Mouse (Mus musculus) ES-E14 (cell line): Measurements from ENCODE around the gene Gm44965. TPM values are rescaled to one million over a fixed set of nuclear protein-coding genes. Genes with fewer than 3 reads are reported as not detected.

Experiments used
- DNase-seq: peaks from one replicate; pipeline ENCODE4 v3.0.0-alpha.2; 2013; ENCODE audit warnings: low read depth, low spot score
- H3K27ac ChIP-seq: 2 replicates; pipeline ENCODE4 v1.5.1; 2012; ENCODE audit warnings: low read depth, mild to moderate bottlenecking, low read length, moderate library complexity, mixed read lengths; ENCODE audit not compliant: poor library complexity, insufficient read depth, severe bottlenecking
- H3K36me3 ChIP-seq: 2 replicates; pipeline ENCODE4 v1.6.1; 2012; ENCODE audit warnings: mild to moderate bottlenecking, low read length, moderate library complexity, mixed read lengths; ENCODE audit not compliant: control insufficient read depth, poor library complexity, insufficient read depth, severe bottlenecking
- H3K4me1 ChIP-seq, 2 experiments: fragments of 150-350 bp in 1 of 2; sonication (generic) in 1 of 2; 2 replicates each; pipeline ENCODE4 v1.6.1; 2012; ENCODE audit warnings: low read length in 2 of 2, mild to moderate bottlenecking in 1 of 2, mixed read lengths in 1 of 2; ENCODE audit not compliant: control insufficient read depth in 2 of 2, insufficient read depth in 2 of 2, poor library complexity in 1 of 2
- H3K4me3 ChIP-seq, 2 experiments: fragments of 150-350 bp in 1 of 2; sonication (generic) in 1 of 2; 2 replicates each; pipeline ENCODE4 v1.5.1; 2012; ENCODE audit warnings: low read length in 2 of 2, low read depth in 1 of 2, mild to moderate bottlenecking in 1 of 2, mixed read lengths in 1 of 2; ENCODE audit not compliant: insufficient read depth in 1 of 2, poor library complexity in 1 of 2, severe bottlenecking in 1 of 2
- H3K9ac ChIP-seq: 2 replicates; pipeline ENCODE4 v1.6.1; 2012; ENCODE audit warnings: low read depth, mild to moderate bottlenecking, low read length, mixed read lengths; ENCODE audit not compliant: poor library complexity, insufficient read depth, severe bottlenecking
- H3K9me3 ChIP-seq: fragments of 150-350 bp; sonication (generic); 2 replicates; pipeline ENCODE4 v1.6.1; 2012; ENCODE audit warnings: low read depth, mild to moderate bottlenecking, low read length; ENCODE audit not compliant: control insufficient read depth, insufficient read depth
- CHD2 ChIP-seq: IDR thresholded peaks from 2 replicates; pipeline ENCODE4 v1.6.1; 2014; ENCODE audit warnings: mild to moderate bottlenecking, low read depth, low read length, inconsistent platforms
- HCFC1 ChIP-seq: IDR thresholded peaks from 2 replicates; pipeline ENCODE4 v1.6.1; 2012; ENCODE audit warnings: low read length, inconsistent platforms, borderline replicate concordance; ENCODE audit not compliant: insufficient read depth
- MAFK ChIP-seq: IDR thresholded peaks from 2 replicates; pipeline ENCODE4 v1.6.1; 2014; ENCODE audit warnings: mild to moderate bottlenecking, low read depth, low read length, inconsistent platforms; ENCODE audit not compliant: insufficient read depth
- ZC3H11A ChIP-seq: IDR thresholded peaks from 2 replicates; pipeline ENCODE4 v1.6.1; 2012; ENCODE audit warnings: low read depth, mild to moderate bottlenecking, inconsistent platforms, low read length, borderline replicate concordance
- ZNF384 ChIP-seq: IDR thresholded peaks from 2 replicates; pipeline ENCODE4 v1.6.1; 2012; ENCODE audit warnings: low read depth, low read length, inconsistent platforms
- in situ Hi-C, 2 experiments: fragments of 600-800 bp; cut with MboI; formaldehyde crosslinking; loops; one replicate each; pipeline ENCODE4 v1.15.1; 2025; ENCODE audit warnings: low sequenced_read_pairs in 2 of 2, inconsistent platforms in 1 of 2; ENCODE audit not compliant: unreplicated experiment in 2 of 2
- total RNA-seq: library from RNA; depleted of rRNA; stranded (reverse); fragments of 300-350 nt; gene quantifications from 2 replicates; pipeline ENCODE4 v1.2.3, GENCODE M21; 2012

Gm44965 gene
- total RNA-seq, 1 experiment, result not detected

DNA sequence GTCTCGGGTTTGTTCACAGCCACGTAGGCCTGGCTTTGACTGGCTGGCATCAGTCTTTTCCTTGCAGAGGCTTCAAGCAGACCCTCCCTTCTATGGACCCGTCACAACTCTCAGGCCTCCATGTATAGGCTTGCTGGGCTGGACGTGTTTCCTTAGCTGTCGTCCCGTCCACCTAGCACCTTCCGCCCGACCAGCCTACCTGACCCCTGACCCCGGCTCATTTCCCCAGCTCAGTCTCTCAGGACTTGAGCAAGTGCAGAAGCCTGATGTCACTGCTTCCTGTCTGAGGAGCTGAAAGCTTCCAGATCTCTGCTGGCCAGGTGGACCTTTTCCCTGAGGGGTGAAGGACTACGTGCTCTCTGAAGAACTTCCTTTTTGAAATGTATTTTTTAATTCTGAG lies 20.5 kb upstream of the Gm44965 start:
- TF ChIP-seq ZNF384 (no peak), CHD2 (no peak), ZC3H11A (no peak), HCFC1 (no peak), MAFK (no peak)
- Histone ChIP-seq H3K27ac (no peak overlapping the region), H3K4me1 (no peaks in the 10 kb centered on the region), H3K9me3 (no peaks in the 10 kb centered on the region), H3K9ac (no peak overlapping the region), H3K36me3 (no peaks in the 10 kb centered on the region), H3K4me3 (no peak overlapping the region)
- no peak for DNase-seq
- in situ Hi-C loops, result no loop called here

DNA sequence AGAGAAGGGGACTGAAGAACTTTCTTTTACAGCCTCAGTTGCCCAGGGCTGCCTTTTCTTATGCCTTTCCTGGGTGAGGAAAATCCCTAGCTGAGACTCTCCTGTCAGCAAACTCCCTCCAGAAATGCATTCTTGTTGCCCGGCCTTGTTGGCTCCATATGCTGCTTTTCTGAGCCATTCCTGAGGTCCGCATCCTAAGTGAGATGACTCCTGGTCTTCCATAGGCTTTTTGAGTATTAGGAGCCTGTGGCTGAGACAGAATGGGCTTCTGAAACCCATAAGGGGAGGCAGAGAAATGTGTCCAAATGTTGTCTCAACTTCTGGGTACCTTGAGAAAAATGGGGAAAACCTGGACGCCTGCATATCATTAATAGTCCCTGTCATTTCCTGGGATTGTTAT lies 19.8 kb upstream of the Gm44965 start:
- H3K4me1 ChIP-seq, result no peaks in the 10 kb centered on the region
- H3K27ac ChIP-seq, result no peak overlapping the region
- no peak overlapping the region for H3K9ac ChIP-seq
- H3K36me3 ChIP-seq, result no peaks in the 10 kb centered on the region
- DNase-seq, result no peak
- in situ Hi-C loops, result no loop called here
- H3K4me3 ChIP-seq, result no peak overlapping the region
- TF ChIP-seq ZNF384, result no peak
- no peak for TF ChIP-seq ZC3H11A
- TF ChIP-seq CHD2, result no peak
- no peak for TF ChIP-seq HCFC1
- TF ChIP-seq MAFK, result no peak
- no peaks in the 10 kb centered on the region for H3K9me3 ChIP-seq

DNA sequence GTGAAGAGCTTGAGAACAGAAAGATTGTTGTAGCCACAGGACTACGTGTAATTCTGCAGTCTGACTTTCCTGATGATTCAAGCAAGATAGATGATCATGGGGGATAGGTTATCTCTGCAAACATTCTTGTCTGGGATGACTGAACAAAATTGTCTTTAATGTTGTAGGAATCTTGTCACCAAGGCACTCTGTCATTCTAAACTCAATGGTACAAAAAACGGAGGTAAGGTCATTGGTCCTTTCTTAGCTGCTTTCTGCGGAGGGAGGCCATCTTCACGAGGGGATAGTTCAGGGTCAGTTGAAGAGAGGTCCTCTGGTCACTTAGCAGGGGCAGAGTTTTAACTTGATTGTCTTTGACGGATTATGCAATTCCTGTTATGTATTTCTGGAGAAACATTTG lies 15.0 kb upstream of the Gm44965 start:
- H3K36me3 ChIP-seq, result no peaks in the 10 kb centered on the region
- H3K9ac ChIP-seq, result no peak overlapping the region
- DNase-seq, result no peak
- in situ Hi-C loops, result no loop called here
- H3K4me1 ChIP-seq, result no peaks in the 10 kb centered on the region
- H3K9me3 ChIP-seq, result no peaks in the 10 kb centered on the region
- TF ChIP-seq CHD2 (no peak), ZNF384 (no peak), ZC3H11A (no peak), MAFK (no peak), HCFC1 (no peak)
- H3K27ac ChIP-seq, result no peak overlapping the region
- H3K4me3 ChIP-seq, result no peak overlapping the region

DNA sequence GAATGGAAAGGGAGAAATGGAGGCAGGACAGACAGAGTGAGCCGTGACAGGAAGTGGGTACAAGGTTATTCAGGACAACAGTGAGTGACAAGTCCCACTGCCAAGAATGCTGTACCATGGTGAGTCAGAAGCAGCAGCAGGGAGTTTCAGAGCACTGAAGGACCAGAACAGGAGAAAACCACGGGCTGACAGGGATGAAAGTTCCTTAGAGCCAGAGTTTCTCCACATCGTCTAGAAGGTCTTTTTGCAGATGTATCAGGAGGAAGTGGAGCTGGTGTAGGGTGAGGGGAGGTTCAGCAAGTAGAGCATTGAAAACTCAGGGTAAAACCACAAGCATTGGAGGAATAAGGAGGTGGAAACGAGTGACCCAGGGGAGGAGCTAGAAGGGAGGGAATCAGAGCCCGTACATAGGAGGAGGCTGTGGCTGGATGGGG lies 14.5 kb upstream of the Gm44965 start:
- Histone ChIP-seq H3K9ac (no peak overlapping the region), H3K4me1 (no peaks in the 10 kb centered on the region), H3K27ac (no peak overlapping the region), H3K36me3 (no peaks in the 10 kb centered on the region), H3K4me3 (no peak overlapping the region), H3K9me3 (no peaks in the 10 kb centered on the region)
- no peak for TF ChIP-seq MAFK
- TF ChIP-seq ZNF384, result no peak
- TF ChIP-seq HCFC1, result no peak
- no peak for TF ChIP-seq CHD2
- no peak for TF ChIP-seq ZC3H11A
- DNase-seq, result no peak
- in situ Hi-C loops, result no loop called here

DNA sequence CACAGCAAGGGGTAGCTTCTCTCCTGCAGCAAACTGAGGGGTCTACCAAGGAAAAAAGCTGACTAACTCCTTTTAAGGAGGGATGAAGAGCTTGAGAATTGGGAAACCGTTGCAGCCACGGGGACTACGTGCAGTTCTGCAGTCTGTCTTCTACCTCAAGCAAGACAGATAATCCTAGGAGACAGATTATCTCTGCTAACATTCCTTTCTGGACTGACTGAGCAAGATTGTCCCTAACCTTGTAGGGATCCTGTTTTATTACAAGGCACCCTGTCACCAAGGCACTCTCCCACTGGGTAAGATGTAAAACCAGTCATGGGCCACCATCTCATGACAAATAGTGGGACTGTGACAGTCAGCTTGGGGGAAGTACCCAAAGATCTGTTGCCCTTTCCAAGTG lies 12.5 kb upstream of the Gm44965 start:
- DNase-seq, result no peak
- Histone ChIP-seq H3K27ac (no peak overlapping the region), H3K9me3 (no peaks in the 10 kb centered on the region), H3K9ac (no peak overlapping the region), H3K36me3 (no peaks in the 10 kb centered on the region), H3K4me1 (no peaks in the 10 kb centered on the region), H3K4me3 (no peak overlapping the region)
- in situ Hi-C loops, result no loop called here
- no peak for TF ChIP-seq CHD2
- TF ChIP-seq MAFK, result no peak
- no peak for TF ChIP-seq HCFC1
- TF ChIP-seq ZC3H11A, result no peak
- no peak for TF ChIP-seq ZNF384
